Mouse (Mus musculus) CD8-positive naive resting alpha-beta T cell, adult 57 days (primary cell): Measurements from ENCODE around the gene Gpbp1l1. TPM values are rescaled to one million over a fixed set of nuclear protein-coding genes. Genes with fewer than 3 reads are reported as not detected.

Experiments
- total RNA-seq: library from RNA; stranded (reverse); gene quantifications from one replicate; pipeline ENCODE4 v1.2.4, GENCODE M21; 2023

Gene Gpbp1l1
- total RNA-seq, result 118 TPM

DNA sequence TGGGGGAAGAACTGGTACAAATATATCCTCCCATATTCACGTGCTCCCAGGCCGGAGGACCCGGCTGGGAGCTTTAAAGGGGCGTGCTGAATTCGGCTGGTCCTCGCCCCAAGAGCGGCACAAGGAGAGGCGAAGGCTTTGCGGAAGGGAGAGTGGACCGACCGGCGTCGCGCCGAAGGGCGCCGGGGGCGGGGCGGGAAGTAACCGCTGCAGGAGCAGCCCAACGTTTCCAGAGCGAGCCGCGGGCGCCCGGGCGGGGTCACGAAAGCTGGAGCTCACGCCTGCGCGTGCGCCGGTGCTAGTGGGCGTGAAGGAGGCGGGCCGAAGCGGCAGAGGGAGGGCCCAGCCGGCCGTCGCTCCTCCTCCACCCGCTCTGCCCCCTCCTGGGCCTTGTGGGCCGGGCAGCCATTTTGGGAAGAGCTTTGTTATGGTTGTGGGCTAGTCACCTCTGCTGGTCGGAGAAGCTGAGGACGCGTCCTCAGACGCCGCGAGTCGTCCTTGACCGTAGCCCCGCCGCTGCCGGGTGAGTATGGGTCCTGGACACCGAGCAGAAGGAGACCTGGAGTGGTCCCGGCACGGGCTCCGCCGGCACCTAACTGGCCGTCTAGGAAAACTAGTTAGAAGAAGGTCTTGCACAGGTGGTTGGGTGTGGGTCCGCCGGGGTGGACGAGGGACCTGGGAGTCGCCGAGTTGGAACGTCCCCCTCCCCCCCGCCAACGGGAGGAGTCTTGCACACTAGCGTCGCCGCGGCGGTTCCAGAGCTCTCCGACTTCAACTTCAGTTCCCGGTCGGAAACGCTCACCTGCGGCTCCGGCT, at the start of gene Gpbp1l1:
Gene Gpbp1l1, plus strand, starts transcription at position 353 of the 816 bp plus-strand sequence.

DNA sequence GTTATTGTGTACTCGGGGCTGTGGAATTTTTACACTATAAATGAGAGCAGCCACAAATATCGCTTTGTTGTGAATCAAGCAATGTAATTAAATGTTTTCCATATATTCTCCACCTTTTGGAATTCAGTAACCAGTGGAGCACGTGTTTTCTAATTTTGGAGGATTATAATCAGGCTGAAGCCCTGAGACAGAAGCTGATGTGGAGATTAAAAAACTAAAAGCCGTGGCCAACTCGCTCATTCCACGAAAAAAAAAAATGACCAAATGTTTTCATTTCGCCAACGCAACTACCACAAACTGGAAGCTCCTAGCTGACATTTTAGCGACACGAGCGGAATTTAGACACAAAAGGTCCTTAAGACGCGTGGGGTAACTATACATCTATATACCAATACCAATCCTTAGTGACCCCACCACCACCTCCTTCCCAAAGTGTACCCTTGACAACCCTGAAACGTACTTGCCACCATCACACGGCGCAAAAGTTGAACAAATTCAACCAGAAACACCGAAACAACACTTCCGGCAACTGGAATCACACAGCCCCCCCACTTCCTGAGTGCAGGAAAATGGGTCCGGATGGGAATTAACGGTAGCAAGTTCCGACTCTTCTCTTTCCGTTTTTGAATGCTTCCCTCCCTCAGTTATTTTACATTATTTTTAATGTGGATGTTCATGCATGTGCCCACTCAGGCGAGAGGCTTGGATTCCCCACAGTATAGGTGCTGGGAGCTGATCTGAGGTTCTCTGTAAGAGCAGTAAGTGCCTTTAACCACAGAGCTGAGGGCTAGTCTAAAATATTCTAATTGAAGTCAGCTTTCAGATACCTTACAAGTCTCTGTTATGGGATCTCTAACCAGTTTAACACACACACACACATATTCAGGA, 1.8 kb upstream of the Gpbp1l1 start, which contains the start of gene Tmem69:
Gene Tmem69, minus strand, starts transcription at position 524 of the 888 bp plus-strand sequence.

DNA sequence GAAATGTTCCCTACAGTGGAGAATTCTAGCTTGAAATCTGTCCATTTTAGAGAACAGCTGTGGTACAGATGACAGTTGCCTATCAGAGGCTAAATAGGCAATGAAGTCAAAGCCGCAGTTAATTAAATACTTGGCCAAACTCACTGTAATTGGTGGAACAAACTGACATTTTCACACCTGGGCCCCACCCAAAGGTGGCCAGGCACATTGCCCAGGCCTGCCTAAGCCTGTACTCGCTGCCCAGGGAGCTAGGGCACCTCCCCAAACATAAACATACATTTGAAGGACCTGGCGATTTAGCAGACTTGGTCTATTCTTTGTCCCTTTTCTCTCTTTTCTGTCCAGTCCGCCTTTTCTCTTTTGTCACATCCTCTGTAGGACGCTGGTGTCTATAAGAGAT, 38.9 kb downstream of the Gpbp1l1 start, which contains the start of gene Ccdc17:
Gene Ccdc17, plus strand, starts transcription at position 276 of the 400 bp plus-strand sequence.

DNA sequence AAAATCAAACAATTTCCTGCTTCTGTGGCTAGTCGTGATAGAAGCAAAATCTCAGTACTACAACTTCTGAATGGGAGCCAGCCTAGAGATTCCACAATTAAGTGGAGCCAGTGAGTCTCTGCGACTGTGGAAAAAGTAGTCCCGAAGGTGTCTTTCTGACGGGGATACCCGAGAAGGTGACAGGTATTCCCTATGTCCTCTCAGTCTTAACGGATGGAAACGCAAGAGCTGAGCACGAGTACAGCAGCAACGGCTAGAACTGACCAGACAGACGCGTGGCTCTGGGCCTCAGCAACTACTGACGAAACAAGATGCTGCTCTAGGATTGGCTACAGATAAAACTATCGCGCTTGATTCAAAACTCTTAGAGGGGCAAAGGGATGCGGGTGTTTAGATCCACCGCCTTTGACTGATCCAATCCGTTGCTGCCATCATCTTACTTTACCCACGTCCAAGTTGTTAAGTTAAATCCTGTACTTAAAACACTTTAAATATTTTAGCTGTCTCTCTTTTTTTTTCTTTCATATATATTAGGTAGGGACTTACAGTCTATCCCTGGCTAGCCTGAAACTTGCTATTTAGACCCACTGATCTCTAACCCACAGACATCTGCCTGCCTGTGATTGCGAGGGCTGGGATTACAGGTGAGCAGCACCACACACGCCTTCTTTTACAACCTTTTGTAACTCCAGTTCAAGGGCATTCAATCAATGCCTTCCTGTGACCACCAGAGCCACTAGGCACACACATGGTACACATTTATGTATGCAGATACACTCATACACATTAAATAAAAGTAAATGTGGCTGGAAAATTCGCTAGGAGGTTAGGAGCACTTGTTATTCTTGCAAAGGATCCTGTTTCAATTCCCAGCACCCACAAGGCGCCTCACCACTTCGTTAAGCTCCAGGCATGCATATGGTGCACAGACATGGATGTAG, 70.5 kb downstream of the Gpbp1l1 start, which contains the start of gene Nasp:
Gene Nasp, minus strand, starts transcription at position 220 of the 941 bp plus-strand sequence.

Other genes starting within 250 kb of the Gpbp1l1 start
- 22.0 TPM for gene Mast2, start 93.5 kb upstream of the Gpbp1l1 start, total RNA-seq
- gene Ipp, start 50.1 kb upstream of the Gpbp1l1 start, total RNA-seq, result 12.8 TPM
- 11.1 TPM for gene Tmem69, start 1.7 kb upstream of the Gpbp1l1 start, total RNA-seq
- gene Ccdc17, start 39.0 kb downstream of the Gpbp1l1 start, total RNA-seq, result 12.2 TPM
- gene Nasp, start 70.3 kb downstream of the Gpbp1l1 start, total RNA-seq, result 91.3 TPM
- gene Akr1a1, start 94.0 kb downstream of the Gpbp1l1 start, total RNA-seq, result 191 TPM
- gene Prdx1, start 127.9 kb downstream of the Gpbp1l1 start, total RNA-seq, result 162 TPM
- gene Mmachc, start 150.7 kb downstream of the Gpbp1l1 start, total RNA-seq, result 4.8 TPM
- gene Ccdc163, start 150.9 kb downstream of the Gpbp1l1 start, total RNA-seq, result 15.5 TPM
- 7.7 TPM for gene Tesk2, start 163.3 kb downstream of the Gpbp1l1 start, total RNA-seq
- gene Toe1, start 250.0 kb downstream of the Gpbp1l1 start, total RNA-seq, result 53.9 TPM